ENCODE assay signal across 8 mouse cellular contexts in the genomic region with DNA sequence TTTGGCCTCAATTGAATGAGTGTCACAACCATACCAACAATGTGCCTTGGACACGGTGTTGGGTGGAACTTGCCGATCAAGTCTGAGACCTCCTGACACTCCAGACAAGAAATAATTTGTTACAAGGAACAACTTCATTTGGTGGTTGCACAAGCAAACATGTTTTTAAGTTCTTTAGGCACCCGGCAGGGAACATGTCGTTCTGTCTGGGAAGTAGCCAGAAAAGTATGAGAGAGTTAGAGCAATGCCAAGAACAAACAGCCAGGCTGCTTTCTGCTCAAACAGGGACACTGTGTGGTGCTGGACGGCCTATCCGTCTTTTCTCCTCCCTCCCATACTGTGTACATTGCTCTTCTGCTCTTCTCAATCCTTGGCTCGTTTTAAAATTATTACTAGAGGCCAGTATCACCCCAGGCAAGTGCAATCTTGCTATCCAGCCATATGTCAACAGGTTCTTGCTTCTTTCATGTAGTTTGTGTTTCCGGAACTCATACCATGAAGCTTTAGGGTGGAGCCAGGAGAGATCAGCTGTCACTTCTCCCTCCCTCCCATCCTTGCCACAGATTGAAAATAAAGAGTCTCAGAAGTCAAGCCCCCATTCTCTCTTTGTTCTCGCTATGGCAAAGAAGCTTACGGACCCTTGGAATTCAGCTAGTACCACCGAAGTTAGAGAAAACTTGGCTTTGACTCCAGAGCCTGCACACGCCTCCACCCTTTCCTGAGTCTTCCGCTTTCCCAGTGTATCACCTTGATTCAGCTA. TPM values are rescaled to one million over a fixed set of nuclear protein-coding genes. Genes with fewer than 3 reads are reported as not detected.
DNase-seq lines count a peak whose midpoint lies in the region; TF ChIP-seq lines count a peak whose summit lies in the region.

No protein-coding gene starts in this region.

- H3K27me3 ChIP-seq in heart, embryonic 10.5 days (ENCODE audit: insufficient read depth, poor library complexity, severe bottlenecking) = no peaks in the 10 kb centered on the region

- peak; percentile 35 for DNase-seq in gastrocnemius, adult 2 months
- no peak for DNase-seq in gastrocnemius, postnatal 10 days
- peak; percentile 13 to 15 for DNase-seq in adrenal gland, postnatal 36 days
- DNase-seq in heart, embryonic 10.5 days (ENCODE audit: low spot score) = peak; percentile 70
- DNase-seq in kidney, postnatal 14 days = peak; percentile 60
- peak; percentile 60 to 81 for DNase-seq in lung, adult 18-20 months
- peak; percentile 21 for DNase-seq in yolk sac, embryonic 10.5 days (ENCODE audit: low spot score)
- DNase-seq in thymus, postnatal 14 days = no peak

- TF ChIP-seq CTCF in gastrocnemius, adult 2 months (IDR thresholded peaks at IDR 0.05) = no peak

- H3K36me3 ChIP-seq in heart, embryonic 10.5 days = no peaks in the 10 kb centered on the region

- no peaks in the 10 kb centered on the region for H3K9me3 ChIP-seq in heart, embryonic 10.5 days

- peaks cover 20% of the 10 kb centered on the region for H3K4me1 ChIP-seq in heart, embryonic 10.5 days

- peak overlapping the region; percentile 92 for H3K27ac ChIP-seq in gastrocnemius, adult 2 months
- H3K27ac ChIP-seq in heart, embryonic 10.5 days = peak overlapping the region; percentile 67

- intact Hi-C loops in gastrocnemius, adult 2 months (cut with DNase I) = no loop called here

- WGBS in heart, embryonic 10.5 days = 15% methylated on average over 13 of the region's 13 CpGs

- H3K4me3 ChIP-seq in gastrocnemius, adult 2 months = peak overlapping the region; percentile 51
- H3K4me3 ChIP-seq in heart, embryonic 10.5 days = peak overlapping the region; percentile 27

RNA-seq across cellular contexts. Expression of a gene that starts 52.8 kb away (rescaled TPM):
- 1,000 to 10,000 TPM in 1 of 2 experiments, 100 to 1,000 TPM in 1; 484 to 1,239 TPM for total RNA-seq in gastrocnemius, adult 2 months (2021)
- total RNA-seq in gastrocnemius, postnatal 10 days (2021) = 100 to 1,000 TPM; 273 to 374 TPM
- 100 to 1,000 TPM; 275 to 333 TPM for total RNA-seq in adrenal gland, postnatal 36 days (2021)
- polyA plus RNA-seq in heart, embryonic 10.5 days (2016; fragmentation: Nextera tagmentation; extraction: Ambion mirVana) = 7.7 and 12.0 TPM in 2 replicates

Comparison
In these comparisons a context has a peak if more than half of its experiments do, and no peak if none do; other contexts are left out.
1. DNase-seq: peak in gastrocnemius, adult 2 months (single experiment), adrenal gland, postnatal 36 days (2 of 2), heart, embryonic 10.5 days (single experiment), kidney, postnatal 14 days (single experiment), lung, adult 18-20 months (2 of 2) and yolk sac, embryonic 10.5 days (single experiment); none in gastrocnemius, postnatal 10 days (single experiment) and thymus, postnatal 14 days (single experiment).